Mouse (Mus musculus) right cerebral cortex, adult 2 months (tissue): Measurements from ENCODE around the gene Foxg1.

Experiments
- DNase-seq, 2 experiments: peaks; one replicate each; pipeline ENCODE4 v3.0.0; 2021 to 2022; ENCODE audit warnings: low spot score in 2 of 2

Foxg1 gene

GRCm38 (mm10) chr12:49385631-49385990, 3.2 kb downstream of the Foxg1 start:
- no peak for DNase-seq

GRCm38 (mm10) chr12:49386081-49386805, 3.8 kb downstream of the Foxg1 start:
- no peak for DNase-seq

GRCm38 (mm10) chr12:49387856-49388598, 5.6 kb downstream of the Foxg1 start:
- no peak for DNase-seq

- no peak for DNase-seq
Observed at GRCm38 (mm10) chr12:49389666-49390065, 7.2 kb downstream of the Foxg1 start.

- DNase-seq = peak in 1 of 2 experiments; percentile 53
Observed at GRCm38 (mm10) chr12:49390257-49390656, 7.8 kb downstream of the Foxg1 start.

GRCm38 (mm10) chr12:49390926-49391304, 8.5 kb downstream of the Foxg1 start:
- DNase-seq = no peak

GRCm38 (mm10) chr12:49391305-49392040, 9.0 kb downstream of the Foxg1 start:
- peak; percentile 70 to 76 for DNase-seq

- DNase-seq = peak in 1 of 2 experiments; percentile 43
Observed at GRCm38 (mm10) chr12:49392041-49392390, 9.6 kb downstream of the Foxg1 start.

GRCm38 (mm10) chr12:49392876-49393275, 10.4 kb downstream of the Foxg1 start:
- DNase-seq = no peak

- no peak for DNase-seq
Observed at GRCm38 (mm10) chr12:49393639-49394038, 11.2 kb downstream of the Foxg1 start.

- no peak for DNase-seq
Observed at GRCm38 (mm10) chr12:49394181-49394580, 11.7 kb downstream of the Foxg1 start.

- peak in 1 of 2 experiments; percentile 68 for DNase-seq
Observed at GRCm38 (mm10) chr12:49394836-49395235, 12.4 kb downstream of the Foxg1 start.

- no peak for DNase-seq
Observed at GRCm38 (mm10) chr12:49395969-49396368, 13.5 kb downstream of the Foxg1 start.

GRCm38 (mm10) chr12:49396776-49397175, 14.3 kb downstream of the Foxg1 start:
- no peak for DNase-seq

GRCm38 (mm10) chr12:49397443-49398162, 15.1 kb downstream of the Foxg1 start:
- no peak for DNase-seq

- no peak for DNase-seq
Observed at GRCm38 (mm10) chr12:49398163-49398540, 15.7 kb downstream of the Foxg1 start.

- DNase-seq = no peak
Observed at GRCm38 (mm10) chr12:49398636-49399035, 16.2 kb downstream of the Foxg1 start.

- DNase-seq = no peak
Observed at GRCm38 (mm10) chr12:49399611-49400010, 17.2 kb downstream of the Foxg1 start.

GRCm38 (mm10) chr12:49400036-49400852, 17.8 kb downstream of the Foxg1 start:
- peak in 1 of 2 experiments; percentile 50 for DNase-seq

- no peak for DNase-seq
Observed at GRCm38 (mm10) chr12:49400853-49401118, 18.3 kb downstream of the Foxg1 start.

- peak; percentile 67 to 75 for DNase-seq
Observed at GRCm38 (mm10) chr12:49401119-49401795, 18.8 kb downstream of the Foxg1 start.
